Mouse (Mus musculus) testis, adult 2 months (tissue): ENCODE data around the gene Ttc29.

ENCODE experiments used
- CTCF ChIP-seq: fragments of 200-500 bp; IDR thresholded peaks from 2 replicates; pipeline ENCODE4 v1.5.1; 2012; ENCODE audit warnings: low read depth, mild to moderate bottlenecking, inconsistent platforms, low read length, moderate library complexity; ENCODE audit not compliant: control insufficient read depth, insufficient read depth, insufficient replicate concordance
- POLR2A ChIP-seq: fragments of 200-500 bp; IDR thresholded peaks from 2 replicates; pipeline ENCODE4 v1.6.1; 2012; ENCODE audit warnings: low read depth, mild to moderate bottlenecking, inconsistent platforms, low read length, moderate library complexity; ENCODE audit not compliant: control insufficient read depth

GRCm38 (mm10) chr8:78432451-78432850, 219.4 kb downstream of the Ttc29 start:
- no peak for TF ChIP-seq CTCF
- TF ChIP-seq POLR2A = no peak
